Mouse (Mus musculus): Measurements from ENCODE around the gene Cdkn1c.
A peak's percentile ranks its signal among the peaks of the same experiment; 100 is the strongest.

The Cdkn1c gene

DNA sequence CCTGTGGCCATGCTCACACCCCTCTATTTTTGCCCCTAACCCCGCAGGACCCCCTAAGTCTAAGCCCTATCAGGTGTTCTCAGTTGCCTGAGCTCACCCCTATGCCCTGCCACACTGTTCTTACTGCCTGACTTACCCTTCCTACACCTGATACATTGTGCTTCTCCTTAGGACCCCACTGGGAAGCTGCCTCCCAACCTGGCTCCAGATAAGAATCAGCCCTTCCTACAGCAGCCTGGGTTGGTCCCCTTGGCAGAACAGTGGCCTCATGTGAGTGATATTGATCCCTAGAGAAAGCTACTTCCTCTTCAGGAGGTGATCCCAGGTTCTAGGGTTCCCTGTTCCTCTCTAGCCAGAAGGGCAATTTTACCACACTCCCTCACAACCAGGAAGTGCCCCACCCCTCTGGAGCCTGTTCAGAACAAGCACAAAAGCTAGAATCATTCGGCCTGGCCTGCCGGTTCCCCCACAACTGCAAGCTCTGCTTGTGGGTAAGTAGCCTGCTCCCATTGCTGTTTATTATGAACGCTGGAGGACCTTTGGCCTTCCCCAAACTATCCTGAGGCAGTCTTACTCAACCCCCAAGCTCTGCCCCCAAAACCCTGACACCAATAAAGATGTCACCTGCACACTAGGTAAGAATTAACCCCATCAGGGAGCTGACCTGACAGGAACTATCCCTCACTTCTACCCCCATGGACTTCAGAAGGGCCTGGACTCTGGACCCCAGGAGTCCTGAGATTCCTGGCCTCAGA, 12.7 kb upstream of the Cdkn1c start, which contains the start of gene Slc22a18:
Slc22a18 (plus strand) TSS at position 390 of the 755 bp plus-strand sequence.
- DNase-seq: peak; percentile 71 to 84

- DNase-seq: peak; percentile 77 to 83
Measured at GRCm38 (mm10) chr7:143469946-143470345, 9.1 kb upstream of the Cdkn1c start.

GRCm38 (mm10) chr7:143467714-143468113, 6.9 kb upstream of the Cdkn1c start:
- no peak for DNase-seq

- peak; percentile 77 to 88 for DNase-seq
Measured at GRCm38 (mm10) chr7:143466099-143466677, 5.3 kb upstream of the Cdkn1c start.

- peak; percentile 59 to 77 for DNase-seq
Measured at GRCm38 (mm10) chr7:143464811-143465560, 4.1 kb upstream of the Cdkn1c start.

DNA sequence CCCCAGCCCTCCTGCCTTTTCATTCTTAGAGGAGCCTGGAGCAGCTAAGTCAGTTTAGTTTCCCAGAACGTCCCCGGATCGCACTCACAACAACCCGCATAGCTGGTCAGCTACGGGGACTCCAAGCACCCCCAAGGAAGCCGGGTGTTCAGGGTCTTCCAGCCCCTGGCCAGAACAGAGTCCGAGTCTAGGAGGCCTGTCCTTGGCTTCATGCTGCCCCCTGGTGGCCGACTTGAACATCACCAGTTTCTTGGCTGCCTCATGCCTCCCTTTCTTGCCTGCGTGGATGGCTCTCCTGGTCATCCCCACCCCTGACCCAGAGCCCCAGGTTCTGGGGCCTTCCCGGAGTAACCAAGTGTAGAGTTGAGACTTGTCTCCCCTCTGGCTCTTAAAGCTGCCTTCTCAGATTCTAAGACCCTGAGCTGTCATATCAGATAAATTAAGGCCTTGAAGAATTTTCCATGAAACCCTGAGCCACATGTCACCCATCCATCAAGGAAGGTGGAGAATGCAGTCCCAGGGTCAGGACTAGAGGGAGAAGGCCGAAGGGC, 3.1 kb upstream of the Cdkn1c start:
- DNase-seq: peak; percentile 73 to 79

DNA sequence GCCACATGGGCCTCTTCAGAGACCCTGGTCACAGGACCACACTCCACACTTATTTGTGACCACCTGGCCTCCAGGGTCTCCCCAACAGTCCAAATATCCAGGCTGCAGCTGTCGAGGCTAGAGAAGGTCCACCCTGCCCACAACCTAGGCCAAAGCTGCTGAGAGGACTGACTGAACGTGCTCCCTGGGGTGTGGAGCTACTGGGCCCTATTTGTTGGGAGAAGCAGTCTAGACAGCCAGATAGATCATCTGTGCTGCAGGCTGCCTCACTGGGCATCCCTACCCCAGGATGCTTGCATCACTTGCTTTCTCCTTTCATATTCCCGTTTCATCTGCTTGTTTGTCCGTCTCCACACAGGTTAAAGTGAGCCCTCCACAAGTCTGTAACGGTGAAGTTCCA, 1.7 kb upstream of the Cdkn1c start:
- no peak for DNase-seq

DNA sequence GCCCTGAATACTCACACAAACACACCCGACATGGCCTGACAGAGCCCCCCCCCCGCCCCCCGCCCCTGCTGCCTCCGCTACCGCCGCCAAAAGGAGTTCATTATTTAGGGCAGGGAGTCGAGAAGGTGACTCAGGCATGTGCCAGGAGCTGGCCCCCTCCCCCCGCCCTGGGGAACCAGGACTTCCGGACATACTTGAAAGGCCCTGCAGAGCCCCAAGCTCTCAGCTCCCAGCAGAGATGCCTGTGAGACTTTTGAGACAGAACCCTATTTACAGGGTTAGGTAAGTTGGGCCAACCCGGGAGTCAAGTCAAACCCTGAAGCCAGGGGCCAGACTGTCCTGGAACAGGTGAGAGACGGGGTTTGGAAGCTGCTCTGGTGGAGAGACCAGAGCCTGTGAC, 1.1 kb upstream of the Cdkn1c start:
- DNase-seq: no peak

DNA sequence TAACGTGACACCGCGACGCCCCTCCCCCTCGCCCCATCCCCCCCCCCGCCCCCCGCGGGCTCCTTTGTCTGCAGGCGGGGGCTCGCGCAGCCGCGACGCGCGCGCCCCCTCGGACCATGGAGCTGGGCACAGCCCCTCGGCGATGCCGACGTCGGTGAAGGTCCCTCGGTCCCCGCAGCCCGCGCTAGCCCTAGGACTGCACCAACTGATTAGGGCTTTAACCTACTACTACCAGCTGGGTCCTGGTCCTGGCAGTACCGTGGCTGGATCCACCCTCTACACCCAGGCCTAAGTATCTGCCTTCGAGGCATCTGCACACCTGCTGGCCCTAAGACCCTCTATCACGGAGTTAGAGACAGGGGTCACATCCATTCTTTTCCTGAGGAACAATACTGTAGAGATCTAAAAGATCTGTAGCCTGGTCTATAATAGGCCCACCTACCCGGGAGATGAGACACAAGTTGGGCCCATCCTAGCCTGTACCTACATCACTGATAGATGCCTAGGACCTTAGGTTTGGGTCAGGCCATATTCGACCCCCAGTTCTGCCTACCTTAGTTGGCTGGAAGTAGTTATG, 532 bp upstream of the Cdkn1c start:
- DNase-seq: peak in 1 of 2 experiments; percentile 40

- DNase-seq: peak in 1 of 2 experiments; percentile 41
Measured at GRCm38 (mm10) chr7:143460217-143460834, 524 bp downstream of the Cdkn1c start.

DNA sequence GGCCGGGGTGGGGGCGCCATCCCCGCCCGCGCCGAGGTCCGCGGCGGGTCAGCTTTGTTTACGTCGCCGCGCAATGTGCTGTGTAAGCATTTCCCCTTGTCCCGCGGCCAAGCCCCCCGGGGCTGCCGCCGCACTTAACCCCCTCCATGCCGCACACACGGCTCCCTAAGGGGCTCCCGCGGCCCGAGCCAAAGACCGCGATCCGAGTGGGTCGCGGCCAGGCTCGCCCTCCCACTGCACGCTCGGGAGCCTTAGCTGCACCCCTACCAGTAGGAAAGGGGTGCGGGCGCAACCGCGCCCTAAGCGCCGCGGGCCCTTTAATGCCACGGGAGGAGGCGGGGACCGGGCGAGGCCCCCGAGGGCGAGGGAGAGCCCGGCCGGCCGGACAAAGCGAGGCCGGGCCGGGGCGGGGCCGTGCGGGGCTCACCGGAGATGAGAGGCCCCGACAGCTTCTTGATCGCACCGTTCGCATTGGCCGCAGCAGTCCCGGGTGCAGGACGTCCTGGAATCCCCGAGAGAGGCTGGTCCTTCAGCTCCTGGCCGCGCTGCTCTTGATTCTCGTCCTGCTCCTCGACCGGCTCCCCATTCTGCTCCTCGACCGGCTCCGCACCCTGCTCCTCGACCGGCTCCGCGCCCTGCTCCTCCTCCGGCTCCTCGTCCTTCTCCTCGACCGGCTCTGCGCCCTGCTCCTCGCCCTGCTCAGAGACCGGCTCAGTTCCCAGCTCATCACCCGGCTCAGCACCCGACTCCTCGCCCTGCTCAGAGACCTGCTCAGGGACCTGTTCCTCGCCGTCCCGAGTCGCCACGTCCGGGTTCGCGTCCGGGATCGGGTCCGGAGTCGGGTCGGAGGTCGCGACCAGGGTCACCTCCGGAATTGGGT, 1.3 kb downstream of the Cdkn1c start:
- peak; percentile 48 to 72 for DNase-seq

- DNase-seq: peak in 1 of 2 experiments; percentile 36
Measured at GRCm38 (mm10) chr7:143458963-143459331, 1.9 kb downstream of the Cdkn1c start.

- DNase-seq: peak in 1 of 2 experiments; percentile 36
Measured at GRCm38 (mm10) chr7:143447130-143447529, 13.7 kb downstream of the Cdkn1c start.

- DNase-seq: peak in 1 of 2 experiments; percentile 47
Measured at GRCm38 (mm10) chr7:143445651-143446460, 15.0 kb downstream of the Cdkn1c start.

GRCm38 (mm10) chr7:143444955-143445648, 15.7 kb downstream of the Cdkn1c start:
- no peak for DNase-seq

DNA sequence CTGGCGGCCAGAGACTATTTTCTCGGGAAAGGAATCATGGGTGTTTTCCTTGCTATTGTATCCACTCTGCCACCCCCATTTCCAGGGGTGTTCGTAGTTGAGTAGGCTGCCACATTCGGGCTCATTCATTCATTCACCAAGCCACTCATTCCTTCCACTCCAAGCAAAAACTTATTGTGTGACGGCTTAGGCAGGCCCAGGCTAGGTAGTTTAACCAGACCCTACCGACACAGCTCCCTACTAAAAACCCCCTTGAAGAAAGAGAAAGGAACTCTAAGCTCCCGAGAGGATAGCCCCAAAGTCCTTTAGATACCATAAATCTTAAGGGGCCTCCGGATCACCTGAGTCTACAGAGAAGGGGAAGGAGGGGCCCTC, 16.3 kb downstream of the Cdkn1c start:
- no peak for DNase-seq

- DNase-seq: no peak
Measured at GRCm38 (mm10) chr7:143438965-143439364, 21.9 kb downstream of the Cdkn1c start.

GRCm38 (mm10) chr7:143437894-143438581, 22.8 kb downstream of the Cdkn1c start:
- peak in 1 of 2 experiments; percentile 38 for DNase-seq

DNA sequence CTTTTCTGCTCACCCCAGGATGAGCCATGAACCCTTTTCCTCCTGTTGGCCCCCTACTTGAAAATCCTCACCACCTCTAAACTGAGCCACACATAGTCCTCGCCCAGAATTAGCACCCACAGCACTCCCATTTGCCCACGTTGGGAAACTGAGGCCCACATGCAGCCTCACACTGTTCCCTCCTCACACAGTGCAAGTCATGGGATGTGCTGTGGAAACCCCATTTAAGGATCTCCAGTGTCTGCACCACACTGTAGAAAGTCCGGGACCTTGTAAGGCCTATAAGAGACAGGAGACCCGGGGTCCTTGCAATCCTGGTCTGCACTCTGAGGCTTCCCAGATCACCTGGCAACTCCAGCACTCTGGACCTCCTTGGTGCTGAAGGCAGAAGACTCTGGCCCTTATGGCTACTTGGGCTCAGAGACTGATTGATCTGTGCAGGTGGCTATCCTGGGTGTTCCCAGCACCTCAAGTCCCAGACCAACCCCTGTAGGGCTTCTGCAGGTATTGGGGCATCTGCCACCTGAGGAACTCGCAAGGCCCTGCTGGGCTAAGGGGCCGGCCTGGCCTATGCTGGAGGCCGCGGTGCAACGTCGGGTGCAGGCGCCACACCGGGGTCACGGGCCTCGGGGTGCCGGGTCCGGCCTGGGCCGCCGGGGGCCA, 23.5 kb downstream of the Cdkn1c start:
- no peak for DNase-seq

Measured in kidney, postnatal 25 days (tissue).